Mouse (Mus musculus): ENCODE measurements around the gene Disp2. TPM values are rescaled to one million over a fixed set of nuclear protein-coding genes. Genes with fewer than 3 reads are reported as not detected.
A peak's percentile ranks its signal among the peaks of the same experiment; 100 is the strongest.

Gene Disp2
- polyA plus RNA-seq, 1 experiment from 2014 or later: not detected

GRCm38 (mm10) chr2:118764875-118765274 lies 14.6 kb upstream of the Disp2 start:
- H3K27ac ChIP-seq: no peak overlapping the region
- H3K36me3 ChIP-seq (ENCODE audit: inconsistent target): no peaks in the 10 kb centered on the region
- H3K79me2 ChIP-seq (ENCODE audit: inconsistent target): no peaks in the 10 kb centered on the region
- WGBS (ENCODE audit: missing documents): 92% methylated on average over 5 of the region's 5 CpGs
- H3K4me3 ChIP-seq (ENCODE audit: inconsistent target): no peak overlapping the region

- Histone ChIP-seq H3K79me2 (ENCODE audit: inconsistent target) (no peaks in the 10 kb centered on the region), H3K4me3 (ENCODE audit: inconsistent target) (no peak overlapping the region), H3K36me3 (ENCODE audit: inconsistent target) (no peaks in the 10 kb centered on the region), H3K27ac (no peak overlapping the region)
- 61% methylated on average over 10 of the region's 10 CpGs for whole genome bisulfite sequencing (ENCODE audit: missing documents)
Observed at GRCm38 (mm10) chr2:118766041-118767033, 13.2 kb upstream of the Disp2 start.

GRCm38 (mm10) chr2:118772158-118772874 lies 7.2 kb upstream of the Disp2 start, which contains the start of gene Phgr1:
Gene Phgr1, plus strand, starts transcription at chr2:118772769.
- Histone ChIP-seq H3K27ac (no peak within 1 kb of the TSS), H3K79me2 (ENCODE audit: inconsistent target) (no peaks in the 10 kb centered on the region), H3K36me3 (ENCODE audit: inconsistent target) (no peaks in the 10 kb centered on the region), H3K4me3 (ENCODE audit: inconsistent target) (no peak within 1 kb of the TSS)
- WGBS (ENCODE audit: missing documents): 67% methylated on average over 6 of the region's 6 CpGs

- Histone ChIP-seq H3K79me2 (ENCODE audit: inconsistent target) (no peaks in the 10 kb centered on the region), H3K27ac (no peak overlapping the region), H3K36me3 (ENCODE audit: inconsistent target) (no peaks in the 10 kb centered on the region), H3K4me3 (ENCODE audit: inconsistent target) (no peak overlapping the region)
- 67% methylated on average over 1 of the region's 2 CpGs for WGBS (ENCODE audit: missing documents)
Observed at GRCm38 (mm10) chr2:118774536-118774935, 5.0 kb upstream of the Disp2 start.

GRCm38 (mm10) chr2:118775396-118775795 lies 4.1 kb upstream of the Disp2 start:
- Histone ChIP-seq H3K27ac (no peak overlapping the region), H3K4me3 (ENCODE audit: inconsistent target) (no peak overlapping the region), H3K79me2 (ENCODE audit: inconsistent target) (no peaks in the 10 kb centered on the region), H3K36me3 (ENCODE audit: inconsistent target) (no peaks in the 10 kb centered on the region)
- WGBS (ENCODE audit: missing documents): 17% methylated on average over 1 of the region's 1 CpGs

- Histone ChIP-seq H3K27ac (no peak overlapping the region), H3K4me3 (ENCODE audit: inconsistent target) (no peak overlapping the region), H3K79me2 (ENCODE audit: inconsistent target) (no peaks in the 10 kb centered on the region), H3K36me3 (ENCODE audit: inconsistent target) (no peaks in the 10 kb centered on the region)
- 91% methylated on average over 3 of the region's 4 CpGs for WGBS (ENCODE audit: missing documents)
Observed at GRCm38 (mm10) chr2:118775846-118776245, 3.7 kb upstream of the Disp2 start.

- no peaks in the 10 kb centered on the region for H3K79me2 ChIP-seq (ENCODE audit: inconsistent target)
- 63% methylated on average over 2 of the region's 2 CpGs for WGBS (ENCODE audit: missing documents)
- H3K4me3 ChIP-seq (ENCODE audit: inconsistent target): no peak overlapping the region
- H3K27ac ChIP-seq: no peak overlapping the region
- no peaks in the 10 kb centered on the region for H3K36me3 ChIP-seq (ENCODE audit: inconsistent target)
Observed at GRCm38 (mm10) chr2:118776295-118776694, 3.2 kb upstream of the Disp2 start.

GRCm38 (mm10) chr2:118778418-118778817 lies 1.1 kb upstream of the Disp2 start:
- Histone ChIP-seq H3K27ac (no peak overlapping the region), H3K79me2 (ENCODE audit: inconsistent target) (no peaks in the 10 kb centered on the region), H3K36me3 (ENCODE audit: inconsistent target) (no peaks in the 10 kb centered on the region), H3K4me3 (ENCODE audit: inconsistent target) (no peak overlapping the region)
- WGBS (ENCODE audit: missing documents): 94% methylated on average over 4 of the region's 4 CpGs

- H3K36me3 ChIP-seq (ENCODE audit: inconsistent target): no peaks in the 10 kb centered on the region
- no peak overlapping the region for H3K27ac ChIP-seq
- peak overlapping the region; percentile 7; the same call in 1 of the 2 replicates for H3K4me3 ChIP-seq (ENCODE audit: inconsistent target)
- 39% methylated on average over 10 of the region's 10 CpGs for WGBS (ENCODE audit: missing documents)
- no peaks in the 10 kb centered on the region for H3K79me2 ChIP-seq (ENCODE audit: inconsistent target)
Observed at GRCm38 (mm10) chr2:118779065-118779464, 454 bp upstream of the Disp2 start.

- no peaks in the 10 kb centered on the region for H3K36me3 ChIP-seq (ENCODE audit: inconsistent target)
- WGBS (ENCODE audit: missing documents): 70% methylated on average over 1 of the region's 1 CpGs
- no peak overlapping the region for H3K27ac ChIP-seq
- no peaks in the 10 kb centered on the region for H3K79me2 ChIP-seq (ENCODE audit: inconsistent target)
- H3K4me3 ChIP-seq (ENCODE audit: inconsistent target): no peak overlapping the region
Observed at GRCm38 (mm10) chr2:118781115-118781514, 1.6 kb downstream of the Disp2 start.

- Histone ChIP-seq H3K79me2 (ENCODE audit: inconsistent target) (no peaks in the 10 kb centered on the region), H3K27ac (no peak overlapping the region), H3K36me3 (ENCODE audit: inconsistent target) (no peaks in the 10 kb centered on the region), H3K4me3 (ENCODE audit: inconsistent target) (no peak overlapping the region)
- 43% methylated on average over 4 of the region's 4 CpGs for WGBS (ENCODE audit: missing documents)
Observed at GRCm38 (mm10) chr2:118782303-118782702, 2.8 kb downstream of the Disp2 start.

GRCm38 (mm10) chr2:118783093-118783492 lies 3.6 kb downstream of the Disp2 start:
- no peaks in the 10 kb centered on the region for H3K36me3 ChIP-seq (ENCODE audit: inconsistent target)
- WGBS (ENCODE audit: missing documents): 65% methylated on average over 5 of the region's 5 CpGs

GRCm38 (mm10) chr2:118783663-118784062 lies 4.1 kb downstream of the Disp2 start:
- no peak overlapping the region for H3K4me3 ChIP-seq (ENCODE audit: inconsistent target)
- 98% methylated on average over 6 of the region's 7 CpGs for WGBS (ENCODE audit: missing documents)
- no peaks in the 10 kb centered on the region for H3K79me2 ChIP-seq (ENCODE audit: inconsistent target)
- H3K36me3 ChIP-seq (ENCODE audit: inconsistent target): no peaks in the 10 kb centered on the region
- no peak overlapping the region for H3K27ac ChIP-seq

More at GRCm38 (mm10) chr2:118783093-118783492, 3.6 kb downstream of the Disp2 start:
- H3K4me3 ChIP-seq (ENCODE audit: inconsistent target): no peak overlapping the region
- H3K27ac ChIP-seq: no peak overlapping the region
- no peaks in the 10 kb centered on the region for H3K79me2 ChIP-seq (ENCODE audit: inconsistent target)

- Histone ChIP-seq H3K27ac (no peak overlapping the region), H3K79me2 (ENCODE audit: inconsistent target) (no peaks in the 10 kb centered on the region), H3K36me3 (ENCODE audit: inconsistent target) (no peaks in the 10 kb centered on the region), H3K4me3 (ENCODE audit: inconsistent target) (no peak overlapping the region)
- 88% methylated on average over 5 of the region's 5 CpGs for WGBS (ENCODE audit: missing documents)
Observed at GRCm38 (mm10) chr2:118786525-118786924, 7.0 kb downstream of the Disp2 start.

- WGBS (ENCODE audit: missing documents): 93% methylated on average over 11 of the region's 11 CpGs
Observed at GRCm38 (mm10) chr2:118789501-118789900, 10.0 kb downstream of the Disp2 start.

More at GRCm38 (mm10) chr2:118789501-118789900, 10.0 kb downstream of the Disp2 start:
- H3K4me3 ChIP-seq (ENCODE audit: inconsistent target): no peak overlapping the region
- no peaks in the 10 kb centered on the region for H3K36me3 ChIP-seq (ENCODE audit: inconsistent target)
- H3K79me2 ChIP-seq (ENCODE audit: inconsistent target): no peaks in the 10 kb centered on the region
- no peak overlapping the region for H3K27ac ChIP-seq

Data from macrophage (primary cell).